Mouse (Mus musculus): ENCODE measurements around the gene Gramd4. TPM values are rescaled to one million over a fixed set of nuclear protein-coding genes. Genes with fewer than 3 reads are reported as not detected.

Gramd4 gene
- total and polyA plus RNA-seq, 3 experiments: 25.3 to 31.5 (median 27.6) TPM

- peak; percentile 61 to 66 for DNase-seq
- Histone ChIP-seq H3K4me3 (no peak overlapping the region), H3K27ac (peak overlapping the region; percentile 84)
Measured at GRCm38 (mm10) chr15:86109650-86110211, 52.2 kb downstream of the Gramd4 start.

DNA sequence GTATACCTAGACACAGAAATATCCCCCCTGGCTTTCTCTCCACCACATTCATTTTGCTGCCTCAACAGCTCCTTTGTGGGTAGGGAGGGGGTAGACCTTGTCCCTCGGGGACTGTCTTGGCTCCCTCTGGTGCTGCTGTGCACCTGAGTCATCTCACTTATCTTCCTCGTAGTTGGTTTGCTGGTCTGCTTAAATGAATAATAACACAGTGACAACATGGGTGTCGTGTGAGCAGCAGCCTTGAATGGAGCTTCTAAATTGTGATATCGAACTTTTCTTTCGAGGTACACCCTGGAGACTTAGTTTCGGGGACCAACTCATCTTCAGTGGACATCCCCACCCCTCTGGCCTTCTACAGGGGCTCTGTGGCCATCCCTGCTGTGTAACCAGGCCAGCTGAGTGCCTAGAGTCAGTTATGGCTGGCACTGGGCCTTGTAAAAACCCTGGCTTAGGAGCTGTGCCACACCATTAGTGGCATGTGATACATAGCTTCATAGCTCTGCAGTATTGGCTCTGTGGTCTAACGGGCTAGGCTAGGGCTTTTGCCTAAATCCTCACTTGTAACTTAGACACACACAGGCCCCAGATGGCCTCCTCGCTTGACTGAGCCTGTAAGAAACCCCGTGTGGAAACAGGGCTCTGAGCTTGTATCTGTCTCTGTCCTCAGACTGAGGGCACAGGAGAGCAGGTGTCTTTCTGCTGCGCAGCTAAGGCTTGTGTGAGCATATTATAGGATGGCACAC is 53.0 kb downstream of the Gramd4 start:
- no peak for TF ChIP-seq POLR2A (IDR thresholded peaks at IDR 0.05; ENCODE audit: insufficient read depth, low read depth, low read length)
- no peak for TF ChIP-seq CTCF (IDR thresholded peaks at IDR 0.05)
- TF ChIP-seq EP300 (IDR thresholded peaks at IDR 0.05; ENCODE audit: insufficient read depth, low read depth, low read length): no peak
- Histone ChIP-seq H3K27me3 (ENCODE audit: control insufficient read depth, insufficient read depth, low read length) (no peaks in the 10 kb centered on the region), H3K9ac (ENCODE audit: low read depth, low read length) (no peak overlapping the region), H3K4me3 (no peak overlapping the region), H3K4me1 (ENCODE audit: control insufficient read depth, insufficient read depth, low read length) (peaks cover 26% of the 10 kb centered on the region), H3K27ac (peak overlapping the region; percentile 84), H3K79me2 (replicated peaks; ENCODE audit: control insufficient read depth, insufficient read depth, low read length) (no peaks in the 10 kb centered on the region), H3K36me3 (ENCODE audit: control insufficient read depth, insufficient read depth, low read length) (no peaks in the 10 kb centered on the region)
- peak in 1 of 2 experiments; percentile 50 for DNase-seq
- intact Hi-C loops (cut with DNase I): loop anchor here (2.0 kb wide), 1 partner anchor 14 kb away; no protein-coding TSS in a partner anchor
- 71% methylated on average over 10 of the region's 10 CpGs for WGBS

More at GRCm38 (mm10) chr15:86109650-86110211, 52.2 kb downstream of the Gramd4 start:
- H3K36me3 ChIP-seq (ENCODE audit: control insufficient read depth, insufficient read depth, low read length): no peaks in the 10 kb centered on the region
- H3K79me2 ChIP-seq (replicated peaks; ENCODE audit: control insufficient read depth, insufficient read depth, low read length): no peaks in the 10 kb centered on the region
- WGBS: 42% methylated on average over 8 of the region's 8 CpGs
- H3K27me3 ChIP-seq (ENCODE audit: control insufficient read depth, insufficient read depth, low read length): no peaks in the 10 kb centered on the region
- TF ChIP-seq POLR2A (IDR thresholded peaks at IDR 0.05; ENCODE audit: insufficient read depth, low read depth, low read length): no peak
- H3K9ac ChIP-seq (ENCODE audit: low read depth, low read length): peak overlapping the region; percentile 43
- H3K4me1 ChIP-seq (ENCODE audit: control insufficient read depth, insufficient read depth, low read length): peaks cover 30% of the 10 kb centered on the region
- intact Hi-C loops (cut with DNase I): loop anchor here (2.0 kb wide), 1 partner anchor 15 kb away; no protein-coding TSS in a partner anchor

DNA sequence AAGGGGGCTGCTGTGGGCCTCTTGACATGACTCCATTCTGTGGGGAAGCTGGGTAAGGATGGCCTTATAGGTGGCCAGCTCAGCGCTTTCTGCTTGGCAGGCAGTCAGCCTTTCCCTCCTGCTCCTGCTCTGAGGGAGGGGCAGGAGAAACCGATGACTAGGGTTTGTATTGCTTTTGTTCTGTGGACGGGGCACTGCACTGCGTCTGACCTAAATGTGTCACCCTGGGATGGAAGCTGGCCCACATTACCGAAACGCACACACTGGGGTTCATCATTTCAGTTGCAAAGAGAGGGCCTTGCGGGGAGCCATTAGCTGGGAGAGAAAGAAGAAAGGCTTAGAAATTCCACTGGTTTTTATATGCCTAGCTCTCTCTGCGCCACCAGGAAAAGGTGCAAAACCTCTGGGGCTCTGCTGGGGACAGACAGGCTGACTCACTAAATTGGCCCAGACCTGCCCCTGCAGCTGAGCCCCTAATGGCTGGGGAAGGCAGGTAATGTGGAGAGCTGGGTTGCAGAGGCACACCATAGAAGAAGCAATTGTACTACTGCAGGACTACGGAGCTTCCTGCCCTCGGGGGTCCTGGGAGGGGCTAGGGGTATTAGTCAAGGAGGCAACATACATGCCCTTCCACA is 55.3 kb downstream of the Gramd4 start:
- intact Hi-C loops (cut with DNase I): no loop called here
- no peak overlapping the region for H3K9ac ChIP-seq (ENCODE audit: low read depth, low read length)
- TF ChIP-seq CTCF (IDR thresholded peaks at IDR 0.05) (no peak), EP300 (IDR thresholded peaks at IDR 0.05; ENCODE audit: insufficient read depth, low read depth, low read length) (no peak), POLR2A (IDR thresholded peaks at IDR 0.05; ENCODE audit: insufficient read depth, low read depth, low read length) (no peak)
- peaks cover 31% of the 10 kb centered on the region for H3K4me1 ChIP-seq (ENCODE audit: control insufficient read depth, insufficient read depth, low read length)
- H3K27ac ChIP-seq: no peak overlapping the region
- H3K4me3 ChIP-seq: no peak overlapping the region
- no peaks in the 10 kb centered on the region for H3K27me3 ChIP-seq (ENCODE audit: control insufficient read depth, insufficient read depth, low read length)
- peak in 1 of 2 experiments; percentile 34 for DNase-seq
- WGBS: 35% methylated on average over 10 of the region's 10 CpGs
- H3K36me3 ChIP-seq (ENCODE audit: control insufficient read depth, insufficient read depth, low read length): no peaks in the 10 kb centered on the region
- H3K79me2 ChIP-seq (replicated peaks; ENCODE audit: control insufficient read depth, insufficient read depth, low read length): no peaks in the 10 kb centered on the region

- no peak for DNase-seq
- no peak overlapping the region for H3K4me3 ChIP-seq
- H3K27ac ChIP-seq: no peak overlapping the region
- H3K27me3 ChIP-seq (ENCODE audit: control insufficient read depth, insufficient read depth, low read length): no peaks in the 10 kb centered on the region
- TF ChIP-seq CTCF (IDR thresholded peaks at IDR 0.05) (no peak), POLR2A (IDR thresholded peaks at IDR 0.05; ENCODE audit: insufficient read depth, low read depth, low read length) (no peak), EP300 (IDR thresholded peaks at IDR 0.05; ENCODE audit: insufficient read depth, low read depth, low read length) (no peak)
- H3K36me3 ChIP-seq (ENCODE audit: control insufficient read depth, insufficient read depth, low read length): no peaks in the 10 kb centered on the region
- no peak overlapping the region for H3K9ac ChIP-seq (ENCODE audit: low read depth, low read length)
- intact Hi-C loops (cut with DNase I): no loop called here
- peaks cover 29% of the 10 kb centered on the region for H3K4me1 ChIP-seq (ENCODE audit: control insufficient read depth, insufficient read depth, low read length)
- 25% methylated on average over 9 of the region's 9 CpGs for WGBS
- no peaks in the 10 kb centered on the region for H3K79me2 ChIP-seq (replicated peaks; ENCODE audit: control insufficient read depth, insufficient read depth, low read length)
Measured at GRCm38 (mm10) chr15:86113342-86113710, 55.8 kb downstream of the Gramd4 start.

GRCm38 (mm10) chr15:86116421-86116820 is 58.9 kb downstream of the Gramd4 start:
- H3K27ac ChIP-seq: peak overlapping the region; percentile 49
- H3K4me1 ChIP-seq (ENCODE audit: control insufficient read depth, insufficient read depth, low read length): peaks cover 20% of the 10 kb centered on the region
- H3K4me3 ChIP-seq: no peak overlapping the region
- TF ChIP-seq CTCF (IDR thresholded peaks at IDR 0.05) (no peak), EP300 (IDR thresholded peaks at IDR 0.05; ENCODE audit: insufficient read depth, low read depth, low read length) (peak; percentile 79)
- intact Hi-C loops (cut with DNase I): no loop called here
- H3K36me3 ChIP-seq (ENCODE audit: control insufficient read depth, insufficient read depth, low read length): no peaks in the 10 kb centered on the region
- WGBS: 37% methylated on average over 5 of the region's 5 CpGs
- peak in 1 of 2 experiments; percentile 55 for DNase-seq
- no peak overlapping the region for H3K9ac ChIP-seq (ENCODE audit: low read depth, low read length)
- H3K79me2 ChIP-seq (replicated peaks; ENCODE audit: control insufficient read depth, insufficient read depth, low read length): no peaks in the 10 kb centered on the region
- no peaks in the 10 kb centered on the region for H3K27me3 ChIP-seq (ENCODE audit: control insufficient read depth, insufficient read depth, low read length)
